Mouse (Mus musculus): ENCODE data around the gene Gm5134.

DNA sequence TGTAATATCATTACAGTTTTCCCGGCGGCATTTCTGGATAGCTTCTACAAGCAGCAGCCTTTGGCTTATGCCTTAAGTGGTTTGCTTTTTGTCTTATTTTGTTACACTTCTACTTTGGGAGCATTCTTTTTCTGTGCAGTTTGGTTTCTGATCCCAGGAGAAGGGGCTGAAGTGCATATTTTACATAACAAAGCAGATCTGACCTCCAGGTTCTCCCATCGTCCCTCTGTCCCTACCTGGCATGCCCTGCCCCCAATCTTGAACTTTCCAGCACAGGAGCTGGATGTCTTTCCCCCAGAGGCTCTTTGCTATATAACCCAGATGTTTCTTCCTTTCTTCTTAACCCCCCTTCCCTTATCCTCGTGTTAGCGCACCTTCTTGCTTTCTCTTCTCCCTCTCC is 91.0 kb downstream of the Gm5134 start:
- TF ChIP-seq CTCF (conservative IDR thresholded peaks at IDR 0.05; ENCODE audit: insufficient read depth, insufficient read length, low read depth, low read length) (no peak), POLR2A (IDR thresholded peaks at IDR 0.05; ENCODE audit: low read depth, low read length) (no peak)

Data from kidney, adult 2 months (tissue).